Mouse (Mus musculus) left cerebral cortex, adult 8-10 months (tissue): ENCODE measurements around the gene Lrrc8e. TPM values are rescaled to one million over a fixed set of nuclear protein-coding genes. Genes with fewer than 3 reads are reported as not detected.
"Not testable (repeated sequence)": the region's sequence is repeated elsewhere in the genome, so short reads cannot be mapped to it uniquely, and the experiment has no call there.

Experiments used
- DNase-seq, 2 experiments: peaks; one replicate each; pipeline ENCODE4 v3.0.0; 2022; ENCODE audit warnings: low spot score in 2 of 2
- total RNA-seq, 4 experiments: library from RNA; stranded (reverse); gene quantifications; 2 replicates each; pipeline ENCODE4 v1.2.4; 2022

The Lrrc8e gene
- total RNA-seq, 4 experiments from 2014 or later: 0.09 TPM; not detected in 3

DNA sequence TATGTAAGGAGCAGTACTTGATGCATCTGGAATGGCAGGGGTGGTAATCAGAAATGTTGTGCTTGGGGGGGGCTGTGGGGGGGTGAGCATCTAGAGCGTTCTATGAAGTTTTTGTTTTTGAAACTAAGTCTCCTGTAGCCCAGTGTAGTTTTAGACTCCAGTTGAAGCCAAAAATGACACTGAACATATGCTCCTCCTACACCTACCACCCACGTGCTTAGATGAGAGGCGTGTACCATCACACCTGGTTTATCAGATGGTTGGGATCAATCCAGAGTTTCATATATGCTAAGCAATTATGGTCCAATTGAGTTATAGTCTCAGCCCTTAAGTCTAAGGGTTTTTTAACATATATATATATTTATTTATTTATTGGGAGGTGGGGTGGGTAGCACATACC, 7.0 kb upstream of the Lrrc8e start:
- peak in 1 of 2 experiments; percentile 50 for DNase-seq

DNA sequence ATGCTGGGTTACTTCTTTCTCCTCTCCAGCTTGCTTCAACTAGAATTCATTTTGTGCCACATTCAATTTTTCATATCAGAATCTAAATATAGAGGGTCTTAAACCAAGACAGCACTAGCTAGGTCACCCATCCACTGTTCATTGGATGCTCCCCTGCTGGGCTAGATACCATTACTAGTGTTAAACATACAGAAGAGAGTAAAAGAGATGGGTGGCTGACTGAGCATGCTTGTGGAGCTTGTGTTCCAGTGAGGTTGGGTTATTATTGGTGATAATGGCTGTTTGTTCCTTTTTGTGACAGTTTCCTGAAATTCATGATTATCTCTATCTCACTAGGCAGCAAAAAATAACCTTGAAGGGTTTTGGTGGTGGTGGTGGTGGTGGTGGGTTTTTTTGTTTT, 4.6 kb upstream of the Lrrc8e start:
- DNase-seq: no peak

DNA sequence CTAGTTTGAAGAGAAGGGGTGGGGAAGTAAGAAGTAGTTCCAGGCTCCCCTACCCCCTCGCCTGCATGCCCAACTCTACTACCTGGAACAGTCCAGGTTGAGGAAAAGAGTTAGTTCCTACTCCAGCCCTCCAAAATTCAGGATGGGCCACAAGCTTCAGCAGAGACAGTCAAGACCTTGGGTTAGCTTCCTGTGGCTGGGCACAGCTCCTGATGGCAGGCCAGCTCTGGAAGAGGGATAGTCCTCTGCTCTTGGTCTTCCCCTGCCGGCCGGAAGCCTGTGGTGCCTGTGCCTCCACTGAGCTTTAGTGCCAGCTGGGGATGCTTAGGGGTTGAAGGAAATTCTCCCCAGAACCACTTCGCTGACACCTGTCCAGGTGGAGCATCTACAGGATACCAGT, 304 bp upstream of the Lrrc8e start:
- no peak for DNase-seq

DNA sequence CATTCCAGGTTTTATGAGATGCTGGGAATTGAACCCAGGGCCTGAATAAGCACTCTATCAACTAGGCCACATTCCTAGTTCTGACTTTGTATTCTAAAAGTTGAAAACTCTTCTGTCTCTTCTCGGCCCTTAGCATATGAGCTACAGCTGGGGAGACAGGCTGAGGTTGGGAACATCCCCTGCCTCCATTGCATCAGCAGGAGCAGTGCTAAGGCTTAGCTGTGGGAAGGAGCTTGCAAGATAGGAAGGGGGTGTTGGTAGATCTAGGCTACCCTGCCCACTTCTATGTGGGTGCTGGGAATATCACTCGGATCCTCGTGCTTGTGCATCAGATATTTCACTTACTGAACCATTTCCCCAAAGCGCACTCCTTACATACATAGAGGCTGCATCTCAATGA, 1.3 kb downstream of the Lrrc8e start:
- DNase-seq: no peak

DNA sequence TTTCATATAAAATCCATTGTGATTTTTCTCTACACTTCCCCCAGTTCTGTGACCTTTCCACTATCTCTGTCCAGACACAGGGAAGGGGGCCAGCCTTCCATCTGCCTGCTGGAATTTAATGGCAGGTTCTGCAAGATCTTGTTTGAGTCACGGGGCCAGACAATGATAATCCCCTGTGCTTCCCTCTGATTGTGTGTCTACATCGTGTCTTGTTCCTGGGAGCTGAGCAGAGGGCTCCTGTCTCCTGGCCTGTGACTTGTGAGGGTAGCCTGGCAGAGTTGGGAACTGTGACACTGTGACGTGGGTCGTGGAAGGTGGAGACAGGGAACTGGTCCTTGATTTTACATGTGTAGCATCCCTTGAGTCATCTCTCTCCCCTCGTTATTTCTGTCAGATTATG, 3.2 kb downstream of the Lrrc8e start:
- DNase-seq: no peak

DNA sequence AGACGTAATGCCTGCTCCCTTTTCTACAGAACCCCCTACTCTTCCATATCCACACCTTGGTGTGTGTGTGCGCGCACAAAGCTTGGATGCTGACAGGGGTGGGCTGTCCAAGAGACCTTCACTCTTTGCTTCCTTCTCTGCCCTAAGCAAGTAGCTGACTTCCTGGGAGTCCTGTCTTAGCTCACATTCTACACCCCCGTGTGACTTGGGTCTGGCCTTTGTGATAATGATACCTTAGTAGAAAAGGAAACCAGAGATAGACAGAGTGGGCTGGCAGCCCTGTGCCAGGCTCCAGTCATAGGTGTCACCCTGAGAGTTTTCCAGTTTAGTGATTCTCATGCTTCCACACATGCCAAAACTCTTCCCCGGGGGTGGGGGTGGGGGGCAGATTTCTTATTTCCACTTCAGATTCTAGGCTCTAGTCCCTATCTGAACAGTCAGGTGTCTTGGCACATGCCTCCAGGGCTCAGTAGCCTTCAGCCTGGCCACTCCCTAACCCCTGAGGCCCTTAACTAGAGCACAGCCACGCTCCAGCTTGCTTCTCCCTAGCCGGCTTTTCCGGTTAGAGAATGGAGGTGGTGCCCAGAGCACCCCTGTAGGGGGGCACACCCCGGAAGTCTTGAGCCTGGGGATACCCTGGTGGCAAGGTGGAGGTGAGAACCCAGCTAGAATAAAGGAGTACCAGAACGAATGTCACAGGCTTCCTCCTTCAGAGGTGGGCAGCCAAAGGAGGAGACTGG, 4.2 kb downstream of the Lrrc8e start:
- DNase-seq: no peak

DNA sequence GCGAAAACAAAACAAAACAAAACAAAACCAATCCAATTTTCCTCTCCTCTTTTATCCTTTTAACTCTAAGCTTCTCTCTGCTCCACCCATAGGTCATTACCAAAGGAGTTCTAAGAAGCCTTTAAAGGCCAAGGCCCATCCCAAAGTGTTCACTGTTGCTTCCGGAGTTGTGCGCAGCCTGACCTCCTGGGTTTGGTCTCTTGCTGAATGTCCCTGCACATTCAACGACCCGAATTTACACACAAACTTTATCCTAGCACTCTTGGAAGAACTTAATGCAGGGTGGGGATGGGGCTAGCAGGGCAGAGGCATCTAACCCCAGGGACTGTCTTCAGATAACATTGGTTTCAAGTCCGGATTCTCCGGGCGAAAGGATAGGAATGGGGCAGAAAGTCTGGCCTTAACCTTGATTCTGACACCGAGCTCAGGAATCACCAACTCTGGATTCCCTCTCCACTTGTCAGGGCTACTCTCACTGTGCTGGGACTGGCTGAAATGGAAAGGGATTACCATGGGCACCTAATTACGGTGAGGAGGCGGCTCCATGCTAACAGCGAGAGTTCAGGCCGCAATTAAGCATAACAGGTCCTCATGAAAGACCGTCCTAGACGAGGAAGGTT, 11.3 kb downstream of the Lrrc8e start:
- DNase-seq: no peak

DNA sequence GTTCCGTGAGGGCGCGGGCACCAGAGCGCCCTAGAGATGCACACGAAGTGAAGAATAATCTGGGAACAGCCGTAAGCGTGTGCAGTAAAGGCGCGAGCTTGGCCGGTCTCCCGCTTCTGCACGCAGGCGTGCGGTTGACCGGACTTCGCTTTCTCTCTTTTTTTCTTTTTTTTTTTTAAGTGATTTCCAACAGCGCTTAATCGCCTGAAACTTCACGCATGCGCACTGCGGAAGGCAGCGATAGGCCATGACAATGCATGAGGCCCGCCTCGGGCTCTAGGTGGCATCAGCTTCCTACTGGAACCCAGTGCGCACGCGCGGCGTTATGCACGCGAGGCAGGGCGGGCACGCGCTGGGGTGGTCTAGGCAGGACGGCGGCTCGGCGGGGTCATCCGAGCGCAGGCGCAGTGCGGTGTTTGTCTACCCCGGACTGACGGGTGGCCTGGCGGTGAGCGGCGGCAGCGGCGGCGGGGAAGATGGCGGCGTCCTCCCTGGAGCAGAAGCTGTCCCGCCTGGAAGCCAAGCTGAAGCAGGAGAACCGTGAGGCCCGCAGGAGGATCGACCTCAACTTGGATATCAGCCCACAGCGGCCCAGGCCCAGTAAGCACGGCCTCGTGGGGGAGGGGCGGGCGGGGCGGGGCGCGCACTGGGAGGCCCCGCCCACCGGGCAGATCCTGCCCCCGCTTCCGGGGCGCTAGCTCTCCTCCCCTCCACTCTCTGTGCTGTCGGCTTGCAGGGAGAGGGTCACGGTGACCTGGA, 12.0 kb downstream of the Lrrc8e start, which contains the start of the genes Map2k7 and Gm49320:
Gene Map2k7 (plus strand): TSS at position 307 of the 759 bp plus-strand sequence.
Gene Gm49320 (plus strand): TSS at position 432 of the 759 bp plus-strand sequence.
- peak; percentile 99 to 100 for DNase-seq

DNA sequence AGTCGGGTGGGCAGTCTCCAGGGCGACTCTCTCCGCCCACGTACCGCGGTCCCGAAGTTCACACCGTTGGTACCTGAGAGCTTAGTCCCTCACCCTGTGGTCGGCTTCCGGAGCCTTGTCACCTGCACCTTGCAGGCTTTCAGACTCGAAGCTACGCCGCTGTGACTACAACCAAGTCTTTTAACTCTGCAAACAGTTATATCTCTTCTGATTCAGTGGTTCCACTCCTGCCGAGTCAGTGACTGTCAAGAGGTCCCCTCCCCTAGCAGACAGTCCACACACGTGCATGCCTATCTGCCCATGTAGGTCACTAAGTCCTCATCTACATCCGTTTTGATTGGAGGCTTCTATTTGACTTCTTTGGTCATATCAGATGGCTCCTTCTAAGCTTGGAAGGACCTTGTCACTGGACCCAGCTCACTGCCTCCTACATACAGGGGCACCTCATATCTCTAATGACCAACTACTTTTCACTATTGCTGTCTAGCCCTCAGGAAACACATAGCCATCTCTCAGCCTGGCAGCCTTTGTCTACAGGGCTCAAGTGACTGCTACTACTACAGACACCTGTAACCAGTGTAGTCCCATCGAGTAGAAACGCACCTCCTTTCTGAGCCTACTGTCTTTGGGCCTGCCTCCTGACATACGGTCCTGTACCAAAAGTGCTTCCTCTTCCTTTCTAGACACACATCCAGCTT, 12.7 kb downstream of the Lrrc8e start:
- peak in 1 of 2 experiments; percentile 76 for DNase-seq

DNA sequence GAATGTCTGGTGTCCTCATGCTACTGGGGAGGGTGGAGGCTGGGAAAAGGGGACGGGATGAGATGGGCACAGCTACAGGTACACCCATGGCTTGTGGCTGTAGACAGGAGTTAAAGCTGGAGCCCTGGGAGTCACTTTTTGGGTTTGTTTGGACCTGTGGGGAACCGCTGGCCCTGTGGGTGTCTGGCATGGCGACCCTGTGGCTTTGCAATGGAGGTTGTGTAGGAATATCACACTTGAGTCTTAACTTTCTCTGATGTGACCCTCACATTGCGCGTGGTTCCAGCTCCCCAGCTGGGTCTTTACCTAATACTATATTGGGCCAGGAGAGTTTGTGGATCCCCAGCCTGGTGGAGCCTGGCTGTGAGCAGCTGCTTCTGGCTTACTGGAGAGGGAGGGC, 18.4 kb downstream of the Lrrc8e start:
- no peak for DNase-seq

DNA sequence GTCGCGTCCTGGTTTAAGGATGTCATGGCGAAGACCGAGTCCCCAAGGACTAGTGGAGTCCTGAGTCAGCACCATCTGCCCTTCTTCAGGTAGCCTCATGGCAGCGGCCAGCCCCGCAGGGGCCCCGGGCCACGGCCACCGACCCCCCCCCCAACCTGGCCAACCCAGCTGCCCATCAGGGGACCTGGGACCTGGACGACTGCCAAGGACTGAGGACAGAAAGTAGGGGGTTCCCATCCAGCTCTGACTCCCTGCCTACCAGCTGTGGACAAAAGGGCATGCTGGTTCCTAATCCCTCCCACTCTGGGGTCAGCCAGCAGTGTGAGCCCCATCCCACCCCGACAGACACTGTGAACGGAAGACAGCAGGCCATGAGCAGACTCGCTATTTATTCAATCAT, 19.1 kb downstream of the Lrrc8e start:
- DNase-seq: no peak

DNA sequence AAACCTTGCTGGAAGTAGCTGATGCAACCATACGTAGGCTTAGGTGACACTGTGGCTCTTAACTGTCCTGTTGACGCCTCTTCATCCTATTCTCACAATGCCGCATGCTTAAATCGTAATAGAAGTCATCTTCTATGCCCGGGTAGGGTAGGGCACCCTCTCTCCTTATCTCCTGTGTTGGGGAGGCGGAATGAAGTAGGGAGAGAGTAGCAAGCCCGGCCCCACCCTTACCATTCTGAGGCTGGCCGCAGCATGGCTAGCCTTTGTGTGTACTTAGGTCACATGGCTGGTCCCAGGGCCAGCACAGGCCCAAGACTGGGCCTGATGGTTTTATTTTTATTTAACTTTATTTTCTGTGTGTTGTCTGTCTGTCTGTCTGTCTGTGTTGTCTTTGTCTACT, 20.6 kb downstream of the Lrrc8e start:
- no peak for DNase-seq

DNA sequence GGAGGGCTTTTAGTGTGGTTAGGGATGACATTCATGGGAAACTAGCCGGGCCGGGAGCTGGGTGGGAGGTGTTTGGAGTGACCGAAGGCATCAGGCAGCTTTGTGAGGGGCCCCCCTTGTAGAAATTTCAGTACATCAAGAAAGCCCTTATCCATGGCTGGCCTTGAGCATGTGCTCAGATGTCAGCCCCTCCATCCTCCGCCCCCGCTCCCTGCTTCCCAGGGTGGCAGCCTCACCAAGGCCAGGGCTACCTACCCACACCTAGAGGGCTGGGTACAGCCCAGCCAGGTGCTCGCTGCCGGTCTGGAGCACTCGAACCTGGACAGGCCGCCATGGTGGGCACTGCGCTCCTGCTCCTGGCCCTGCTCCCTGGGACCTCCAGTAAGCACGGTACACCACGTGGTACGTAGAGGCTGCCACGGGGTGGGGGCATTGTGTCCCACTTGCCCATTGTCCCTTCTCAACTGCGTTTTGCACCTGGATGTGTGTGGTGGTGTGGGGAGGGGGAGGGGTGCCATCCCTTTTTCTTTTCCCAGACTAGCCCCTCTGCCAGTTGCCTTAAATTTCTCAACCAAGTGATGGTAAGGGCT, 21.4 kb downstream of the Lrrc8e start, which contains the start of gene Tgfbr3l:
Gene Tgfbr3l (plus strand): TSS at position 264 of the 590 bp plus-strand sequence.
- DNase-seq: peak in 1 of 2 experiments; percentile 22

DNA sequence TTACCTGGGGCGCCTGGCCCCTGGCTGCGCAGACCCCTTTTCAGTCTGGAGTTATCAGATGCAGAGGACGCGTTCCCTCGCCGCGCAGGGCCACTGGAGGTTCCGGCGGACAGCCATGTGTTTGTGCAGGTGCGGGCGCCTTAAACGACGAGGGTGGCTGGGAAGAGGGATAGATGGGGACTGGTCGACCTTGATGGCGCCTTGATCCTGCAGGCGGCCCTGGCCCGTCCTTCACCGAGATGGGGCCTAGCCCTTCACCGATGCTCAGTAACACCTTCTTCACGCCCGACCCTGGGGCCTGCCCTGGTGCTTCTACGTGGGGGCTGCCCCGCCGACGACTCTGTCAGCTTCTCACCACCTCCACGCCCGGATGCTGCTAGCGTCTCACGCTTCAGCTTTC, 22.6 kb downstream of the Lrrc8e start:
- DNase-seq: no peak

DNA sequence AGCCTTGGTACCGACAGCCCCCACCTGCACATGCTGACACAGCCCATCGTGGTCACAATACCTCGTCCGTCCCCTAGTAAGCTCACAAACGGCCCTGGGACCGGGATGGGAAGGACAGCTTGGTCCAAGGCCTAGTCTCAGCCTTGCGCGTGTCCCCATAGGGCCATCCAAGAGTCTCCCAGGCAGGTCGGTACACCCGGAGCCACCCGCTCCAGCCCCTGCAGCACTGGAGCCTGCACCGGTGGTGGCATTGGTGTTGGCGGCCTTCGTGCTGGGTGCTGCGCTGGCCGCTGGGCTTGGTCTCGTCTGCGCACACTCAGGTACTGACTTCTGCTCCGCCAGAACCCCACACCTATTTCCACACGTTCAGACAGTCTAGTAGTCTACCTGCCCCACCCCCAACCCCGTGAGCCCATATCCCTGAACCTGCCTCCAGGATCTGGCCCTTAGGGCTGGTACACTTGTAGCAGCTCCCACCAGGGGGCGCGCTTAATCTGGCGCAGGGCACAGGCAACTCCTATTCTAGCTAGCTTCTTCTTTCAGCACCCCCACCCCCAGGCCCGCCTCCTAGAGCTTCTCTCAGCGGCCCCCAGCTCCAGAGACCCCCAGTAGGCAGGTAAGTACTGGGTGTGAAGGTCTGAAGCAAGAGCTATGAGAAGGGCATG, 23.8 kb downstream of the Lrrc8e start:
- peak; percentile 67 to 80 for DNase-seq

DNA sequence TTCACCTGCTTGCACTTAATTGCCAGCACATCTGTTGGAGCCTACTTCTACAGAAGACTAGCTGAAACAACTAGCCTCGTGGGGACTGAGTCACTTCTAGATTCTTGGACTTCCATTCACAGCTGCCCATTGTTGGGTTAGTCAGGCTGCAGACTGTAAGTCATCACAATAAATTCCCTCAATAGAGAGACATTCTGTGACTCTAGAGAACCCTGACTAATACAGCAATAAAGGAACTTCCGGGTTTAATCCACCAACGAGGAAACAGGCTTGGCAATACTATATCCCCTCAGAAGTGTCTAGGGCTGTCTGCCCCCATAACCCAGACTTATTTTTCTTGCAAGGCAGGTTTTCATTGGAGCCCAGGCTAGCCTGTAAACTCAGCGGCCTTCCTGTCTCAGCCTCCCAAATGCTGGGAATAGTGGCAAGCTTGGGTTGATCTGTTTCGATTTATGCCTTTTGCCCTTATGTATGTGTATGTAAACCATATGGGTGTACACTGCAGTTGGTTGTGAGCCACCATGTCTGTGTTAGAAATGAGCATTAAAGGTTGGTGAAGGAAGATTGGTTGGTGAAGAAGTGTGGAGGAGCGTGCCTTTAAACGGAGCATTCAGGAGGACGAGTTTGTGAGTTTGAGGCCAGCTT, 25.6 kb downstream of the Lrrc8e start:
- no peak for DNase-seq

DNA sequence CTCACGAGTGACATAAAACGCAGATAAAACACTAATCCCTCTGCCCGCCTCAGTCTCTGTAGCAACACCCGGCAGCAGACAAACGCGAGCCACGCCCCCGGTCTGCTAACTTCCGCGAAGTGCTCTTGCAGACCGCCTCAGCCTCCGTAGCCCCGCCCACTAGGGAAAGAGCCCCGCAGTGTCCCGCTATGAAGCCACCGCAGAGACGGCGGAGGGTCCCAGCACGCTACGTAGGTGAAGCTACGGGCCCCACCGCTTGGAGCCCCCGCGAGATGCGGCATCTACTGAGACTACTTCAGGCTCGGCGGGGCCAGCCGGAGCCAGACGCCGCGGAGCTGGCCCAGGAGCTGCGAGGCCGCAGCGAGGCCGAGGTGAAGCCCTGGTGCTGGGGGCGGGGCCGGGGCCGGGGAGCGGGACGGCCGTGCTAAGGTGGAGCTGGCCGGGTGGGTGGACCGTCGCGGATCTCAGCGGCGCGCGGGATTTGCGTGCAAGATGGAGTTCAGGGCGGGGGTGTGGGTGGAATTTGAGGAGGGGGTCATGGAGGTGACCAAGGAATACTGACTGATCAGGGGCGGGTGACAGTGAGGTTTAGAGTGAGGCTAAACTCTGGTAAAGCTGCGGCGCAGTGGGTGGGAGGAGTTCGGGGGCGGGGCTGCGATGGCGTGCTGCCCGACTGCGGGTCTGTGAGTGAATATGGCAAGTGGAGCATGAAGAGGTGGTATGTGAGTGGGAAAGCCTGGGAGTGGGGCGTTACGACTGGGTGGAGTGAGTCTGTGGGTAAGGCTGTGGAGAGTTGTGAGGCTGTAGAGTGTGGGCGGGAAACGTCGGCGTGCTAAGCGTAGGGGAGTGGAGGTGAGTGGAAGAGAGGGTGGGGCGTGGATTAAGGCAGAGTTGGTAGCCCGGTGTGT, 26.6 kb downstream of the Lrrc8e start, which contains the start of gene Snapc2:
Gene Snapc2 (plus strand): TSS at position 147 of the 908 bp plus-strand sequence.
- peak; percentile 91 to 93 for DNase-seq

DNA sequence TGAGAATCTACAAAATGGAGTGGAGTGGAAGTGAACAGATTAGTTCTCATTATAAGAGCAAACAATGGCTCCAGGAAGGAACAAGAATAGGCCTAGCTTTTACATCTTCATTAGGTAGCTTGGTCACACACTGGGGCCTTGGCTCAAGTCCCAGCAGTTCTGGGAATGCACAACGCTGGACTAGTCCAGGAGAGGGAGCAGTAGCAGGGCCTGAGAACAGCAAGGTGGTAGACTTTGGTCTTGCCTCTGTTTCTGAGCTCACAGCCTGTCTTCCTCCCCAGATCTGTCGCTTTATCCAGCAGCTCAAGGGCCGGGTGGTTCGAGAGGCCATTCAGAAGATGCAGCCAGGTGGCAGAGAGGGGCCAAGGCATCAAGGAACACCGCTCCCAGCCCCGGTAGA, 27.4 kb downstream of the Lrrc8e start:
- DNase-seq: peak in 1 of 2 experiments; percentile 71

DNA sequence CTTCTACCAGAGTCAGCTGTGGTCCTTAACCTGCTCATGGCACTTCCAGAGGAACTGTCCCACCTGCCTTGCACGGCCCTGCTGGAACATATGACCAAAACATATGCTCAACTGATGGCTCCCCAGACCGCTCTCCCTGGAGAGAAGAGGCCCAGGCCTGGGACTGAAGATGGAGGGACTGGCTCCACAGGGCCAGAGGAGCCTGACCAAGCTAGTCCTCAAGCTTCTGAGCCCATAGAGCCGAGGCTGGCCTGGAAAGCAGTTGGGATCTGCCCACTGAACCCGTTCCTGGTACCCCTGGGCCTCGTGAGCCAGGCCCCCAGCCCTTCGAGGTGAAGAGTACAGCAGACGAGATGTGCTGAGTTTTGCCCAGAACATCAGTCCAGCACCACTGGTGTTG, 28.8 kb downstream of the Lrrc8e start:
- DNase-seq: not testable (repeated sequence)
